ENCODE assay signal across 18 mouse cellular contexts in genomic region chr10:43631049-43631448, GRCm38 (mm10). TPM values are rescaled to one million over a fixed set of nuclear protein-coding genes. Genes with fewer than 3 reads are reported as not detected.
DNase-seq lines count a peak whose midpoint lies in the region; ATAC-seq and TF ChIP-seq lines count a peak whose summit lies in the region.
"Had no signal": no experiment of that assay in that cellular context is flagged by ENCODE, and none has a peak within 500 bp of the region (broad histone marks: within the 10 kb centered on the region; RNA-seq: fewer than 3 reads in every experiment).

No protein-coding gene starts in this region.

- H3K9me3 ChIP-seq in forebrain, embryonic 15.5 days: no peaks in the 10 kb centered on the region
- no peaks in the 10 kb centered on the region for H3K9me3 ChIP-seq in forebrain, embryonic 10.5 days
- H3K9me3 ChIP-seq in midbrain, embryonic 16.5 days (replicated peaks; ENCODE audit: control insufficient read depth, low read length, poor library complexity, severe bottlenecking): no peaks in the 10 kb centered on the region
- H3K9me3 ChIP-seq in midbrain, embryonic 13.5 days: no peaks in the 10 kb centered on the region
- no peaks in the 10 kb centered on the region; the same call in 1 of the 2 replicates for H3K9me3 ChIP-seq in liver, embryonic 15.5 days (replicated peaks)
- H3K9me3 ChIP-seq: heart, embryonic 13.5 days; limb, embryonic 15.5 days had no signal

- H3K36me3 ChIP-seq in forebrain, embryonic 15.5 days: no peaks in the 10 kb centered on the region
- H3K36me3 ChIP-seq in forebrain, embryonic 10.5 days (replicated peaks): no peaks in the 10 kb centered on the region
- H3K36me3 ChIP-seq in midbrain, embryonic 16.5 days (ENCODE audit: control insufficient read depth, insufficient read depth, low read length): no peaks in the 10 kb centered on the region
- H3K36me3 ChIP-seq in midbrain, embryonic 13.5 days: no peaks in the 10 kb centered on the region
- peaks cover 17% of the 10 kb centered on the region for H3K36me3 ChIP-seq in liver, embryonic 15.5 days (replicated peaks)
- H3K36me3 ChIP-seq: heart, embryonic 13.5 days; limb, embryonic 15.5 days had no signal

- H3K27me3 ChIP-seq in forebrain, embryonic 15.5 days: no peaks in the 10 kb centered on the region
- H3K27me3 ChIP-seq in forebrain, embryonic 10.5 days (ENCODE audit: poor library complexity, severe bottlenecking): no peaks in the 10 kb centered on the region
- H3K27me3 ChIP-seq in midbrain, embryonic 16.5 days (ENCODE audit: control insufficient read depth, insufficient read depth, low read depth, low read length): no peaks in the 10 kb centered on the region
- no peaks in the 10 kb centered on the region for H3K27me3 ChIP-seq in midbrain, embryonic 13.5 days
- no peaks in the 10 kb centered on the region for H3K27me3 ChIP-seq in liver, embryonic 15.5 days
- H3K27me3 ChIP-seq: heart, embryonic 13.5 days; limb, embryonic 15.5 days had no signal

- DNase-seq in forebrain, embryonic 10.5 days (ENCODE audit: extremely low spot score, low spot score): no peak
- DNase-seq in brain, embryonic 14.5 days (ENCODE audit: low read depth): peak; percentile 73
- no peak for DNase-seq in lung, postnatal 10 days
- no peak for DNase-seq in cerebellum, adult 11 months
- DNase-seq: adrenal gland, adult 2 months; B cell, adult 2 months; gastrocnemius, postnatal 10 days; kidney, adult 2 months; kidney, postnatal 10 days; lung, postnatal 14 days; thymus, postnatal 25 days had no signal

- TF ChIP-seq POLR2A in brain, embryonic 14.5 days (IDR thresholded peaks at IDR 0.05; ENCODE audit: borderline replicate concordance, extremely low read depth, insufficient read depth, insufficient read length, poor library complexity, severe bottlenecking): no peak

- peaks cover 12% of the 10 kb centered on the region; the same call in 1 of the 2 replicates for H3K4me1 ChIP-seq in forebrain, embryonic 15.5 days
- H3K4me1 ChIP-seq in forebrain, embryonic 10.5 days: no peaks in the 10 kb centered on the region
- H3K4me1 ChIP-seq in midbrain, embryonic 16.5 days (ENCODE audit: control insufficient read depth, insufficient read depth, low read length): no peaks in the 10 kb centered on the region
- H3K4me1 ChIP-seq in midbrain, embryonic 13.5 days (replicated peaks): no peaks in the 10 kb centered on the region
- peaks cover 72% of the 10 kb centered on the region for H3K4me1 ChIP-seq in liver, embryonic 15.5 days (replicated peaks)
- H3K4me1 ChIP-seq: heart, embryonic 13.5 days had no signal

- no peak overlapping the region for H3K4me3 ChIP-seq in forebrain, embryonic 15.5 days
- H3K4me3 ChIP-seq in forebrain, embryonic 10.5 days: no peak overlapping the region
- no peak overlapping the region for H3K4me3 ChIP-seq in midbrain, embryonic 16.5 days (ENCODE audit: low read depth, low read length)
- no peak overlapping the region for H3K4me3 ChIP-seq in midbrain, embryonic 13.5 days (replicated peaks)
- H3K4me3 ChIP-seq in liver, embryonic 15.5 days (replicated peaks): no peak overlapping the region
- H3K4me3 ChIP-seq: heart, embryonic 13.5 days; limb, embryonic 15.5 days had no signal

- peak; percentile 88 for ATAC-seq in forebrain, embryonic 15.5 days (replicated peaks)
- ATAC-seq in midbrain, embryonic 16.5 days: peak; percentile 64; the same call in 1 of the 2 replicates
- ATAC-seq in midbrain, embryonic 13.5 days: no peak
- peak; percentile 45 for ATAC-seq in liver, embryonic 15.5 days (ENCODE audit: insufficient read depth)
- ATAC-seq: inflammation-experienced regulatory T-cells, adult 6 months had no signal

- H3K9ac ChIP-seq in forebrain, embryonic 15.5 days (replicated peaks): no peak overlapping the region
- no peak overlapping the region for H3K9ac ChIP-seq in midbrain, embryonic 16.5 days (ENCODE audit: low read depth, low read length)
- H3K9ac ChIP-seq in midbrain, embryonic 13.5 days (replicated peaks): no peak overlapping the region
- peak overlapping the region; percentile 44; the same call in 1 of the 2 replicates for H3K9ac ChIP-seq in liver, embryonic 15.5 days
- H3K9ac ChIP-seq: heart, embryonic 13.5 days; limb, embryonic 15.5 days had no signal

- H3K27ac ChIP-seq in forebrain, embryonic 15.5 days (replicated peaks): peak overlapping the region; percentile 79
- H3K27ac ChIP-seq in forebrain, embryonic 10.5 days: no peak overlapping the region
- H3K27ac ChIP-seq in midbrain, embryonic 16.5 days (ENCODE audit: low read length): no peak overlapping the region
- H3K27ac ChIP-seq in midbrain, embryonic 13.5 days: no peak overlapping the region
- H3K27ac ChIP-seq in liver, embryonic 15.5 days (replicated peaks): peak overlapping the region; percentile 93
- H3K27ac ChIP-seq: heart, embryonic 13.5 days; limb, embryonic 15.5 days had no signal

- no peak for TF ChIP-seq CTCF in brain, embryonic 14.5 days (IDR thresholded peaks at IDR 0.05; ENCODE audit: borderline replicate concordance, extremely low read depth, insufficient read depth, insufficient read length)

- H3K4me2 ChIP-seq in forebrain, embryonic 15.5 days (replicated peaks): no peak overlapping the region
- no peak overlapping the region for H3K4me2 ChIP-seq in midbrain, embryonic 16.5 days (ENCODE audit: low read length)
- H3K4me2 ChIP-seq in midbrain, embryonic 13.5 days (replicated peaks): no peak overlapping the region
- peak overlapping the region; percentile 51 for H3K4me2 ChIP-seq in liver, embryonic 15.5 days
- H3K4me2 ChIP-seq: heart, embryonic 13.5 days; limb, embryonic 15.5 days had no signal

RNA-seq across cellular contexts. Expression of gene Cd24a, which starts 53.0 kb away (rescaled TPM):
- 899 and 974 TPM in 2 replicates for polyA plus RNA-seq in forebrain, embryonic 15.5 days (2015; fragmentation: Nextera tagmentation; extraction: Ambion mirVana)
- polyA plus RNA-seq in forebrain, embryonic 10.5 days (2016; fragmentation: Nextera tagmentation; extraction: Ambion mirVana): 183 and 206 TPM in 2 replicates
- polyA plus RNA-seq in midbrain, embryonic 16.5 days (2015; fragmentation: Nextera tagmentation; extraction: Ambion mirVana): 660 and 780 TPM in 2 replicates
- polyA plus RNA-seq in midbrain, embryonic 13.5 days (2015; fragmentation: Nextera tagmentation; extraction: Ambion mirVana): 921 and 994 TPM in 2 replicates
- polyA plus RNA-seq in brain, embryonic 14.5 days (2012; rRNA removed): 1,206 and 1,229 TPM in 2 replicates
- polyA plus RNA-seq in liver, embryonic 15.5 days (2015; fragmentation: Nextera tagmentation; extraction: Ambion mirVana): 938 and 960 TPM in 2 replicates

Comparison
In these comparisons a context has a peak if more than half of its experiments do, and no peak if none do; other contexts are left out.
1. H3K27ac ChIP-seq: peak in forebrain, embryonic 15.5 days (single experiment) and liver, embryonic 15.5 days (single experiment); none in forebrain, embryonic 10.5 days (single experiment), midbrain, embryonic 16.5 days (single experiment) and midbrain, embryonic 13.5 days (single experiment).